Mouse (Mus musculus) embryonic facial prominence, embryonic 10.5 days (tissue): ENCODE results near the gene 4921536K21Rik. TPM values are rescaled to one million over a fixed set of nuclear protein-coding genes. Genes with fewer than 3 reads are reported as not detected.

Experiments
- DNase-seq: peaks from one replicate; pipeline ENCODE4 v3.0.0-alpha.2; 2017; ENCODE audit warnings: low spot score
- H3K27ac ChIP-seq: fragments of 300-500 bp; sonication (generic); replicated peaks from 2 replicates; pipeline ENCODE4 v1.5.1; 2016; ENCODE audit warnings: mild to moderate bottlenecking
- H3K27me3 ChIP-seq: fragments of 300-500 bp; sonication (generic); replicated peaks from 2 replicates; pipeline ENCODE4 v1.6.1; 2016; ENCODE audit warnings: low read depth, mild to moderate bottlenecking; ENCODE audit not compliant: poor library complexity, severe bottlenecking
- H3K36me3 ChIP-seq: fragments of 300-500 bp; sonication (generic); replicated peaks from 2 replicates; pipeline ENCODE4 v1.6.1; 2016; ENCODE audit warnings: mild to moderate bottlenecking, moderate library complexity
- H3K4me1 ChIP-seq: fragments of 300-500 bp; sonication (generic); 2 replicates; pipeline ENCODE4 v1.6.1; 2016
- H3K4me3 ChIP-seq: fragments of 300-500 bp; sonication (generic); 2 replicates; pipeline ENCODE4 v1.5.1; 2016; ENCODE audit warnings: mild to moderate bottlenecking, moderate library complexity
- H3K9me3 ChIP-seq: fragments of 300-500 bp; sonication (generic); 2 replicates; pipeline ENCODE4 v1.6.1; 2016; ENCODE audit warnings: mild to moderate bottlenecking
- WGBS: fragments of 180-500 bp; shearing (Covaris S2); methylation state at CpG from one replicate; pipeline ENCODE4 v1.1.7; 2016; 5-methylcytosine and 5-hydroxymethylcytosine counted together
- polyA plus RNA-seq: library from polyadenylated mRNA; unstranded; fragments of >200 nt; fragmentation: Nextera tagmentation; extraction: Ambion mirVana; gene quantifications from 2 replicates; pipeline ENCODE4 v1.2.1, GENCODE M21; 2016

The 4921536K21Rik gene
- polyA plus RNA-seq, 1 experiment from 2014 or later: 0.61 TPM

- Histone ChIP-seq H3K27ac (peak within 1 kb of the TSS; percentile 77), H3K4me1 (peaks cover 11% of the 10 kb centered on the region), H3K36me3 (no peaks in the 10 kb centered on the region), H3K4me3 (peak within 1 kb of the TSS; percentile 67), H3K9me3 (no peaks in the 10 kb centered on the region), H3K27me3 (peaks cover 56% of the 10 kb centered on the region)
- WGBS: 4% methylated on average over 58 of the region's 58 CpGs
- peak; percentile 93 for DNase-seq
Observed at GRCm38 (mm10) chr11:3863454-3864112, 31.3 kb downstream of the 4921536K21Rik start, which contains the start of gene Osbp2. Gene Osbp2, minus strand, starts transcription at chr11:3863903.

DNA sequence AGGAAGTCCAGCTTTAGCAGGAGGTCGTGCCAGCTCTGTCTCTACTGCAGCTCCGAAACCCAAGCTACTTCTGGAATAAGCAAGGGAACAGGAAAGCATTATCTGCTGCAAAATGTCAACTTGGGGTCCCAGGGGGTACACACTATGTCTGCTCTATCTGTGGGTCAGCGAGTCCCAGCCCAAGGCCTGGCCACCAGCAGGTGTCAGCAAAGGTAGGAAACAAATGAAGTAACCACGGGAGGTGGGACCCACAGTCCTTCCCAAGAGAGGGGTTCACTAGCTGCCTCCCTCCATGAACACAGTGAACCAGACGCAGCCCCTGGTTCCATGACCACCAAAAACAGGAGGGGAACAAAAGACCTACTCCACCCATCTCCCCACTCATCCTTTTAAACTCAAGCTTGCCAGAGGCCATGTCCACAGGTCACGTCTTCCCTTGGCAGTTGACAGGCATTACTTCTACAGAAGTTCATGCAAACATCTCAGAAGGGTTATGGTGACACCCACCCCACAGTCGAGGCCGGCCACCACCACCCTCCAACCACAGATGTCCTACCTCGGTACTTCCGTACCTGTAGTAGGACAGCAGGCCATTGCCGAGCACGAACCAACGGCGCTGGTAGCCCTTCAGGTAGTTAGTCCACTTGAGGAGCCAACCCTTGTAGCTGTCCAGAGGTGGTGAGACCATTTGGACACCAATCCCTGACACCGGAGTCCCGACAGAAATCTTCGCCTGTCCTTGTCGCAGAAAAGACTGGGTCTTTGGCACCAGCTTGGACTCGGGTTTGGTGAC is 32.0 kb downstream of the 4921536K21Rik start:
- no peak overlapping the region for H3K27ac ChIP-seq
- DNase-seq: no peak
- WGBS: 71% methylated on average over 19 of the region's 19 CpGs
- peaks cover 11% of the 10 kb centered on the region for H3K4me1 ChIP-seq
- H3K27me3 ChIP-seq: peaks cover 56% of the 10 kb centered on the region
- no peaks in the 10 kb centered on the region for H3K36me3 ChIP-seq
- H3K9me3 ChIP-seq: no peaks in the 10 kb centered on the region
- peak overlapping the region; percentile 67 for H3K4me3 ChIP-seq

DNA sequence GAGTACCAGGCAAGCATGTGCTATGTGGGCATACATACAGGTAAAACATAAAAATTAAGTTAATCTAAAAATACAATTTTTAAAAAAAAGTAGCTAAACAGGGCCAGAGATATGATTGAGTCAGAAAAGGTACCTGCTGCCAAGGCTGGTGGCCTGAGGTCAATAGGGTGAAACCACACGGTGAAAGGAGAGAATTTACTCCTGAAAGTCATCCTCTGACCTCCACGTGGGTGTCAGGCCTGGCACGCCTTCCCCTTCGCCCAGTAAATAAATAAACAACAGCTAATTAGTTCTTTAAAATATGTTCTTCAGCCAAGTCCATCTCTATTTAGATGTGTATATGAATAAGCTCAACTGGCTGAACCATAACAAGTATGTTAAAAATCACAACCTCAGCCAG is 34.5 kb downstream of the 4921536K21Rik start:
- Histone ChIP-seq H3K27me3 (peaks cover 41% of the 10 kb centered on the region), H3K9me3 (no peaks in the 10 kb centered on the region), H3K27ac (no peak overlapping the region), H3K36me3 (no peaks in the 10 kb centered on the region), H3K4me1 (peaks cover 11% of the 10 kb centered on the region), H3K4me3 (no peak overlapping the region)
- 75% methylated on average over 4 of the region's 4 CpGs for WGBS
- no peak for DNase-seq

DNA sequence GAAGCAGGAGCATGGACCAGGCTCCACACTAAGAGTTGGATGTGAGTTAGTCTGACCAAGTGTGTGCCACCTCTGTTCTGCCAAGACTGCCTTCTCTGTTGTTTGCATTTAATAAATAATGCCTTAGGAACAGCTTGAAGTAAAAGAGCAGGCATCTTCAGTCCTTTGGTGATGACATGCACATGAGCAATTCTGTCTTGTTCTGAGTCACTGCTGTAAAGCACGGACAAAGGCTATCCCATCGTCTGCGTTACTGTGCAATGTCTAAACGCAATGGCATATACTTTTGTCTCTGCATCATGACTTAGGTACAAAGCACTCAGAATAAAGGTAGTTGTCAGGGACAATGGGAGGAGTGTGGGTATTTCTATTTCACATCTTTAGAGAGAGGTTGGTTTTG is 35.1 kb downstream of the 4921536K21Rik start:
- DNase-seq: no peak
- H3K27me3 ChIP-seq: peaks cover 35% of the 10 kb centered on the region
- no peak overlapping the region for H3K4me3 ChIP-seq
- peaks cover 11% of the 10 kb centered on the region for H3K4me1 ChIP-seq
- no peaks in the 10 kb centered on the region for H3K36me3 ChIP-seq
- H3K9me3 ChIP-seq: no peaks in the 10 kb centered on the region
- 93% methylated on average over 4 of the region's 4 CpGs for WGBS
- no peak overlapping the region for H3K27ac ChIP-seq

GRCm38 (mm10) chr11:3857902-3858301 is 37.0 kb downstream of the 4921536K21Rik start:
- no peak overlapping the region for H3K27ac ChIP-seq
- H3K9me3 ChIP-seq: no peaks in the 10 kb centered on the region
- WGBS: 78% methylated on average over 5 of the region's 5 CpGs
- H3K36me3 ChIP-seq: no peaks in the 10 kb centered on the region
- H3K4me1 ChIP-seq: no peaks in the 10 kb centered on the region
- H3K27me3 ChIP-seq: peaks cover 18% of the 10 kb centered on the region
- DNase-seq: no peak
- H3K4me3 ChIP-seq: no peak overlapping the region

GRCm38 (mm10) chr11:3855846-3856245 is 39.1 kb downstream of the 4921536K21Rik start:
- no peak for DNase-seq
- Histone ChIP-seq H3K36me3 (no peaks in the 10 kb centered on the region), H3K27me3 (no peaks in the 10 kb centered on the region), H3K4me3 (no peak overlapping the region), H3K27ac (no peak overlapping the region), H3K9me3 (no peaks in the 10 kb centered on the region), H3K4me1 (no peaks in the 10 kb centered on the region)
- 90% methylated on average over 5 of the region's 5 CpGs for WGBS

DNA sequence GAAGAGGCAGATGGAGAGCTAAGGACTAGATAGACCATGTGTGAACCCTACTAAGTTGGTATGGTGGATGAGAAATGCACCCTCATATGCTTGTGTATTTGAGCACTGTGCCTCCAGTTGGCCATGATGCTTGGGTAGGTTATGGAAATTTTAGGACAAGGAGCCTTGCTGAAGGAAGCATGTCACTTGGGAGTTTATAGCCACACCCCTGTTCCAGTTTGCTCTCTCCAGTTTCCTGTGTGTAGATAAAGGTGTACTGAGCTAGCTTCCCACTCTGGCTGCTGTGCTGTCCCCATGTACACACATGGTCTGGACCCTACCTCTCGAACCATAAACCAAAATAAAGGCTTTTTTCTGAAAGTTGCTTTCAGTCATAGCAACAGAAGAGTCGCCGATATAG is 40.7 kb downstream of the 4921536K21Rik start:
- Histone ChIP-seq H3K4me1 (no peaks in the 10 kb centered on the region), H3K4me3 (no peak overlapping the region), H3K27me3 (no peaks in the 10 kb centered on the region), H3K27ac (no peak overlapping the region), H3K36me3 (no peaks in the 10 kb centered on the region), H3K9me3 (no peaks in the 10 kb centered on the region)
- 87% methylated on average over 3 of the region's 3 CpGs for WGBS
- no peak for DNase-seq

DNA sequence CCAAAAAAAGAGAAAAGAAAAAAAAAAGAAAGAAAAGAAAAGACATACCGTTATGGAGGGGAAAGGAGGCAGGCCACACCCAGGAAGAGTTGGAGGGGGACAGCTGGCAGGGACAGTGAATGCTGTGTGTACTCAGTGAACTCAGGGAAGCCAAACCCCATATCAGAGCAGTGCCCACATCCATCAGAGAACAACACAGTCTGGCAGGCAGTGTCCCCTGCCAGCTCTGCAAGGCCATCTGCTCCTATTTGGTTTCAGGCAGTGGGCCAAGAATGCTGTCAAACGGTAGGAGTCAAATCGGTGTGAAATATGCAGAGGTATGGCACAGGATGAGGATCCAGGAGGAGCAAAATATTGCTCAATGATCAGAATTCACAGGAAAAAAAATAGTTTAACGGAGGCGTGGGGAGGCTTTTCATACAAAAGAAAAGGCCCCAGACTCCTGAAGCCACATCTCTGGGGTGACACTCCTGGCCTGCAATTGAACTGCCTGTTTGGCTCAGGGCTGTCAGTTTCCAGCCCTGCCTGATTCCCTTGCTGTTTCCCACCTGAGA is 41.3 kb downstream of the 4921536K21Rik start:
- Histone ChIP-seq H3K27ac (no peak overlapping the region), H3K27me3 (no peaks in the 10 kb centered on the region), H3K9me3 (no peaks in the 10 kb centered on the region), H3K36me3 (no peaks in the 10 kb centered on the region), H3K4me3 (no peak overlapping the region), H3K4me1 (no peaks in the 10 kb centered on the region)
- 88% methylated on average over 5 of the region's 5 CpGs for WGBS
- no peak for DNase-seq

- no peaks in the 10 kb centered on the region for H3K9me3 ChIP-seq
- 96% methylated on average over 10 of the region's 10 CpGs for WGBS
- H3K36me3 ChIP-seq: no peaks in the 10 kb centered on the region
- H3K4me1 ChIP-seq: no peaks in the 10 kb centered on the region
- no peak for DNase-seq
- no peak overlapping the region for H3K4me3 ChIP-seq
- no peak overlapping the region for H3K27ac ChIP-seq
- no peaks in the 10 kb centered on the region for H3K27me3 ChIP-seq
Observed at GRCm38 (mm10) chr11:3853031-3853430, 41.9 kb downstream of the 4921536K21Rik start.

GRCm38 (mm10) chr11:3851872-3852271 is 43.0 kb downstream of the 4921536K21Rik start:
- 86% methylated on average over 4 of the region's 4 CpGs for WGBS

GRCm38 (mm10) chr11:3850746-3851277 is 44.1 kb downstream of the 4921536K21Rik start:
- Histone ChIP-seq H3K27me3 (no peaks in the 10 kb centered on the region), H3K4me3 (no peak overlapping the region), H3K9me3 (no peaks in the 10 kb centered on the region), H3K36me3 (no peaks in the 10 kb centered on the region), H3K27ac (no peak overlapping the region), H3K4me1 (no peaks in the 10 kb centered on the region)
- DNase-seq: no peak
- WGBS: 73% methylated on average over 5 of the region's 5 CpGs

More at GRCm38 (mm10) chr11:3851872-3852271, 43.0 kb downstream of the 4921536K21Rik start:
- no peaks in the 10 kb centered on the region for H3K9me3 ChIP-seq
- no peak overlapping the region for H3K4me3 ChIP-seq
- DNase-seq: no peak
- no peak overlapping the region for H3K27ac ChIP-seq
- no peaks in the 10 kb centered on the region for H3K36me3 ChIP-seq
- H3K4me1 ChIP-seq: no peaks in the 10 kb centered on the region
- no peaks in the 10 kb centered on the region for H3K27me3 ChIP-seq

DNA sequence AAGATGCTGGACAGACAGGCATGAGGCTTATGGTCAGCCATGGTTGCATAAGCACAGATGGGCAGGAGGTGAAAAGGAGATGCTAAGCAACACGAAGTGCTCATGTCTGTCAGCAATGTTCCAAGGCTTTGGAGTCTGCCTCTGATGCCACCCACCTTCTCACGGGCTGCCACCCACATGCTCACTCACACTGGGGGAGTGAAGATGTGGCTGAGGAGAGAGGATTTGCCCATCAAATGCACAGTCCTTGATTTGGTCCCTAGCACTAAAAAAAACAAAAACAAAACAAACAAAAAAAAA is 44.6 kb downstream of the 4921536K21Rik start:
- no peak overlapping the region for H3K27ac ChIP-seq
- 87% methylated on average over 2 of the region's 2 CpGs for WGBS
- H3K36me3 ChIP-seq: no peaks in the 10 kb centered on the region

More for the DNA sequence above, 44.6 kb downstream of the 4921536K21Rik start:
- Histone ChIP-seq H3K27me3 (no peaks in the 10 kb centered on the region), H3K4me1 (no peaks in the 10 kb centered on the region), H3K9me3 (no peaks in the 10 kb centered on the region), H3K4me3 (no peak overlapping the region)
- no peak for DNase-seq
